Mouse (Mus musculus) liver, postnatal 0 days (tissue): Measurements from ENCODE around the gene Ube4a. TPM values are rescaled to one million over a fixed set of nuclear protein-coding genes. Genes with fewer than 3 reads are reported as not detected.

Source experiments
- ATAC-seq: fragments of 200-750 bp; cut with Nextera tagmentation; 2 replicates; pipeline ENCODE4 v1.8.0; 2017; ENCODE audit warnings: mild to moderate bottlenecking, moderate library complexity
- DNase-seq: peaks from one replicate; pipeline ENCODE4 v3.0.0-alpha.2; 2016
- H3K27ac ChIP-seq: fragments of 300-500 bp; sonication (generic); 2 replicates; pipeline ENCODE4 v1.5.1; 2014; ENCODE audit warnings: antibody characterized with exemption, moderate library complexity, mild to moderate bottlenecking, low read depth
- H3K27me3 ChIP-seq: fragments of 300-500 bp; sonication (generic); 2 replicates; pipeline ENCODE4 v1.6.1; 2014; ENCODE audit warnings: low read length, control low read depth, mixed read lengths; ENCODE audit not compliant: insufficient read depth
- H3K36me3 ChIP-seq: fragments of 300-500 bp; sonication (generic); replicated peaks from 2 replicates; pipeline ENCODE4 v1.6.1; 2014; ENCODE audit warnings: mild to moderate bottlenecking, control low read depth, low read length, moderate library complexity, mixed read lengths; ENCODE audit not compliant: insufficient read depth
- H3K4me1 ChIP-seq: fragments of 300-500 bp; sonication (generic); 2 replicates; pipeline ENCODE4 v1.6.1; 2014; ENCODE audit warnings: antibody characterized with exemption, mild to moderate bottlenecking, control low read depth; ENCODE audit not compliant: insufficient read depth
- H3K4me2 ChIP-seq: fragments of 300-500 bp; sonication (generic); 2 replicates; pipeline ENCODE4 v1.6.1; 2014; ENCODE audit warnings: low read depth, mild to moderate bottlenecking, low read length, moderate library complexity, mixed read lengths
- H3K4me3 ChIP-seq: fragments of 300-500 bp; sonication (generic); 2 replicates; pipeline ENCODE4 v1.5.1; 2014; ENCODE audit warnings: low read depth, low read length
- H3K9ac ChIP-seq: fragments of 300-500 bp; sonication (generic); replicated peaks from 2 replicates; pipeline ENCODE4 v1.6.1; 2014; ENCODE audit warnings: mild to moderate bottlenecking, moderate library complexity
- H3K9me3 ChIP-seq: fragments of 300-500 bp; sonication (generic); 2 replicates; pipeline ENCODE4 v1.6.1; 2016; ENCODE audit warnings: mild to moderate bottlenecking, control low read depth, low read length, mixed read lengths
- CTCF ChIP-seq: sonication (generic); IDR thresholded peaks from 2 replicates; pipeline ENCODE4 v1.5.1; 2016; ENCODE audit warnings: antibody characterized with exemption, low read depth
- EP300 ChIP-seq: IDR thresholded peaks from 2 replicates; pipeline ENCODE4 v1.6.1; 2016; ENCODE audit warnings: antibody characterized with exemption, low read depth, mild to moderate bottlenecking
- WGBS: fragments of 180-500 bp; shearing (Covaris S2); extraction: QIAGEN DNeasy Blood & Tissue Kit; methylation state at CpG from one replicate; pipeline ENCODE4 v1.1.7; 2014; ENCODE audit not compliant: insufficient replicate concordance; 5-methylcytosine and 5-hydroxymethylcytosine counted together
- polyA plus RNA-seq: library from polyadenylated mRNA; unstranded; fragments of >200 nt; fragmentation: Nextera tagmentation; extraction: Ambion mirVana; gene quantifications from 2 replicates; pipeline ENCODE4 v1.2.1, GENCODE M21; 2015

Ube4a gene
- polyA plus RNA-seq, 1 experiment from 2014 or later: 7.5 TPM

DNA sequence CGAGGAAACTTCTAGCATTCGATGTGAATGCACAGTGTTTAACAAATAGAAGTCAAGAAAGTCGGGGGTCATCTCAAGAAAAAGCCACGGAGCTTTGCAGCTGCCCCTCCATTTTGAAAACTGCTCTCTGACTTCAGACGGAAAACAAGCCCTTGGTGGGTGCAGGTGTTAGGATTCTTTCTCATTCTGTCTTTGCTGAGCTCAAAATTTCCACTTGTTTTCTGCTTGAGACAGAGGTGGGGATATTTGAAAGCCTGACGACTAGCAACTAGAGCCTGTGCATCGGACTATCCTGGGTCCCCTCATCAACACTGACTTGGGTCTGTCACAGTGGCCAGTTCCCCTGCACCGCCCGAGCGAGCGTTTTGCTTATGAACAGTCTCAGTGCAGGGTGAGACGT is 42.0 kb upstream of the Ube4a start:
- no peak for ATAC-seq
- Histone ChIP-seq H3K4me1 (no peaks in the 10 kb centered on the region), H3K9me3 (no peaks in the 10 kb centered on the region), H3K27me3 (no peaks in the 10 kb centered on the region), H3K9ac (no peak overlapping the region), H3K36me3 (no peaks in the 10 kb centered on the region), H3K27ac (no peak overlapping the region), H3K4me3 (no peak overlapping the region), H3K4me2 (no peak overlapping the region)
- WGBS: 65% methylated on average over 12 of the region's 12 CpGs
- no peak for DNase-seq
- no peak for TF ChIP-seq EP300
- TF ChIP-seq CTCF: no peak

DNA sequence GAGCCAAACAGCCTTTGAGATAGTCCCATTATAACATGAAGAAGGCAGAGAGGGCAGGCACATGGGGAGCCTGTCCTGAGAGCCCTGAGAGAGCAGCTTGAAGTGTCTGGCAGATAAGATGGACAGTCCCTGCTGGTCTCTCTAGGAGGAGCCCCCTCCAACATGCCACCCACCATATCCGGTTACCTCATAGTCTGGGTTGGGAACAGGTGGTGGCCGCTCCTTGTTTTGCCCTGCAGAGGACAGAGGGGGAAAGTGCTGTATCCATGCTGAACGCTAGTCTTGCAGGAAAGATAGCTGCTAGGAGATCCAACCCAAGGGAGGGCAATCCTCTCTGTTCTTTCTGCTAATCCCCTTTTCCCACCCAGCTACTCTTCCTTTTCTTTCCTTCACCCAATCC is 34.8 kb upstream of the Ube4a start:
- 60% methylated on average over 3 of the region's 3 CpGs for WGBS

GRCm38 (mm10) chr9:44999776-45000175 is 34.4 kb upstream of the Ube4a start:
- no peaks in the 10 kb centered on the region for H3K4me1 ChIP-seq
- no peak for DNase-seq
- TF ChIP-seq CTCF (no peak), EP300 (no peak)
- H3K9ac ChIP-seq: no peak overlapping the region
- no peak overlapping the region for H3K4me3 ChIP-seq
- no peaks in the 10 kb centered on the region for H3K27me3 ChIP-seq
- H3K36me3 ChIP-seq: no peaks in the 10 kb centered on the region
- no peak for ATAC-seq
- 70% methylated on average over 5 of the region's 5 CpGs for WGBS
- H3K27ac ChIP-seq: no peak overlapping the region
- no peak overlapping the region for H3K4me2 ChIP-seq
- no peaks in the 10 kb centered on the region for H3K9me3 ChIP-seq

More for the DNA sequence above, 34.8 kb upstream of the Ube4a start:
- Histone ChIP-seq H3K4me2 (no peak overlapping the region), H3K9me3 (no peaks in the 10 kb centered on the region), H3K4me1 (no peaks in the 10 kb centered on the region), H3K9ac (no peak overlapping the region), H3K4me3 (no peak overlapping the region), H3K27me3 (no peaks in the 10 kb centered on the region), H3K36me3 (no peaks in the 10 kb centered on the region), H3K27ac (no peak overlapping the region)
- DNase-seq (no peak), ATAC-seq (no peak)
- TF ChIP-seq CTCF (no peak), EP300 (no peak)

DNA sequence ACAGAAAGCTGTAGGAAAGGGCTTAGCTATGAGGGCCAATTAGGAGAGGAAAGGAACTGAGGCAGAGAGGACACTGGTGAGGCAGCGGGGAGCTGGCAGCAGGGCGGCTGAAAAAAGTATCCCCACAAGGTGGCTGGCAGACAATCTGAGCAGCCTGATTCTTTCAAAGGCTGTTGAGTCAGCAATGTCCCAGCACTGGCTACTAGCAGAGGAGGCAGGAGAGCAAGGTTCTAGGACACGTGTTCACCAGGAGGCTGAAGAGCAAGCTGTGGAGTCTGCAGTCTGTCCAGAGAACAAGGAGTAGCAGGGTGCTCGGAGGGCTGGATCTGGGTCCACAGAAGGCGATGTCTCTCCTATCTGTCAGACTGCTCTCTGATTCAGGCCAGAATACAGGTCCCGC is 33.8 kb upstream of the Ube4a start:
- Histone ChIP-seq H3K9me3 (no peaks in the 10 kb centered on the region), H3K27me3 (no peaks in the 10 kb centered on the region), H3K9ac (no peak overlapping the region), H3K4me3 (no peak overlapping the region), H3K4me1 (no peaks in the 10 kb centered on the region), H3K36me3 (no peaks in the 10 kb centered on the region), H3K27ac (no peak overlapping the region), H3K4me2 (no peak overlapping the region)
- DNase-seq (no peak), ATAC-seq (no peak)
- whole genome bisulfite sequencing: 51% methylated on average over 6 of the region's 6 CpGs
- TF ChIP-seq EP300 (no peak), CTCF (no peak)

GRCm38 (mm10) chr9:44998138-44998537 is 32.7 kb upstream of the Ube4a start:
- Histone ChIP-seq H3K4me2 (no peak overlapping the region), H3K9me3 (no peaks in the 10 kb centered on the region), H3K4me1 (no peaks in the 10 kb centered on the region), H3K27me3 (no peaks in the 10 kb centered on the region), H3K36me3 (no peaks in the 10 kb centered on the region), H3K4me3 (no peak overlapping the region), H3K9ac (no peak overlapping the region), H3K27ac (no peak overlapping the region)
- no peak for DNase-seq
- WGBS: 50% methylated on average over 11 of the region's 11 CpGs
- TF ChIP-seq CTCF (no peak), EP300 (no peak)
- ATAC-seq: no peak

- ATAC-seq (no peak), DNase-seq (no peak)
- H3K27ac ChIP-seq: no peak overlapping the region
- H3K9me3 ChIP-seq: no peaks in the 10 kb centered on the region
- H3K9ac ChIP-seq: no peak overlapping the region
- H3K4me2 ChIP-seq: no peak overlapping the region
- no peak overlapping the region for H3K4me3 ChIP-seq
- H3K36me3 ChIP-seq: no peaks in the 10 kb centered on the region
- no peaks in the 10 kb centered on the region for H3K27me3 ChIP-seq
- TF ChIP-seq EP300 (no peak), CTCF (no peak)
- H3K4me1 ChIP-seq: no peaks in the 10 kb centered on the region
- 92% methylated on average over 7 of the region's 7 CpGs for WGBS
Observed at GRCm38 (mm10) chr9:44996590-44996989, 31.2 kb upstream of the Ube4a start.

DNA sequence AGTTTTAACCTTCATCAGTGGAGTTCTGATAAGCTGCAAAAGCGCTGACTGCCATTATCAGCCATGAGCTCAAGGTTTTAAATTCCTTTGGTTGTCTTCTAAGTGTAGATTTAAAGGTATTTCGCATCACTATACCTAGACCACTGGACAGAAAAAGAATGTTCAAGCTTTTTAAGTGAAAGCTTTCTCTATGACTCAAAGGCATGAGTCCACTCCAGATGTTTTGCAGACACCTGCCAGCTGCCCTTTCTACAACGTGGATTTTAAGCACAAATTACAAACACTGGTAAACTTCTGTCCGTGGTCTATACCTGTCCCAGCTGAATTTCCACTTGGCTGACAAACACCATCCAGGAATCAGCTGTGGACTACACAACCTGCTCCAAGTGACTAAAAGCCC is 29.6 kb upstream of the Ube4a start:
- Histone ChIP-seq H3K4me1 (no peaks in the 10 kb centered on the region), H3K4me3 (no peak overlapping the region), H3K9me3 (no peaks in the 10 kb centered on the region), H3K27me3 (no peaks in the 10 kb centered on the region), H3K9ac (no peak overlapping the region), H3K27ac (no peak overlapping the region), H3K4me2 (no peak overlapping the region), H3K36me3 (no peaks in the 10 kb centered on the region)
- DNase-seq: no peak
- TF ChIP-seq CTCF (no peak), EP300 (no peak)
- WGBS: 74% methylated on average over 4 of the region's 4 CpGs
- no peak for ATAC-seq
